Mouse (Mus musculus) layer of hippocampus, postnatal 36 days (tissue): ENCODE measurements around the gene Ncam1. TPM values are rescaled to one million over a fixed set of nuclear protein-coding genes. Genes with fewer than 3 reads are reported as not detected.

Experiments used
- DNase-seq, 2 experiments: peaks; one replicate each; pipeline ENCODE4 v3.0.0; 2022
- total RNA-seq, 2 experiments: library from RNA; stranded (reverse); gene quantifications; 2 replicates each; pipeline ENCODE4 v1.2.3; 2021

Ncam1 gene
- total RNA-seq, 2 experiments from 2014 or later = 293 to 312 TPM

GRCm38 (mm10) chr9:49672646-49673199 is 126.0 kb downstream of the Ncam1 start:
- DNase-seq = no peak

DNA sequence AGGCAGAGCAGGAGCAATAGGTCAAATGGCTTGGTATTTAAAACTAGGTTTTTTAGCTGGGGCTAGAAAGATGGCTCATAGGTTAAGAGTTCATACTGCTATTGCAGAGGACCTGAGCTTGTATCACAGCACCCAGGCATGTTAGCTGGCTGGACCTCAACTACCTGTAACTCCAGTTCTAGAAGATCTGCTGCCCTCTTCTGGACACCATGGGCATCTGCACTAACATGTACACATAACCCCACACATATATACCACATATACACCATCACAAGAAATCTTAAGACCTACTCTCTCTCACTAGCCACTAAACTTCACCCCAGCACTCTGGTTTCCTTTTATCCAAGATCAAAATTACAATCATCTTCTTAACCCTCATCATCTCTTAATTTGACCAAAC is 131.7 kb downstream of the Ncam1 start:
- no peak for DNase-seq

DNA sequence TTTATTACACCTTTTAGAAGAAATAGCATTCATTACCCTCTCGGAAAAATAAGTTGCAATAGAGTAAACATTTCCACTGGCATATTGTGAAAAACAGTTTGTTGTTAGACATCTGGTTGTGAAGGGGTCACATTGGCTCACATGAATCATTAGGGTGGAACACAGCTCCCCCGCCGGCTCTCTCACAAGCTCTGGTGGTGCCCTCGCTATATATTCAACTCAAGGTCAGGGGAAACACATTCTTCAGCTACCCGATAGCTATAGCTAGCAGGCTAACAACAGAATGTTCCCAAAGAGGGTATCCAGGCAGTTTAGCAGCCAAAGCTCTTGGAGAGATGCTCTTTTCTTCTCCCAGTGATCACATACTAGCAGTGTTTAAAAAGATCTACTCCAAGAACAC is 133.4 kb downstream of the Ncam1 start:
- DNase-seq = no peak

- no peak for DNase-seq
Measured at GRCm38 (mm10) chr9:49663927-49664320, 134.8 kb downstream of the Ncam1 start.

DNA sequence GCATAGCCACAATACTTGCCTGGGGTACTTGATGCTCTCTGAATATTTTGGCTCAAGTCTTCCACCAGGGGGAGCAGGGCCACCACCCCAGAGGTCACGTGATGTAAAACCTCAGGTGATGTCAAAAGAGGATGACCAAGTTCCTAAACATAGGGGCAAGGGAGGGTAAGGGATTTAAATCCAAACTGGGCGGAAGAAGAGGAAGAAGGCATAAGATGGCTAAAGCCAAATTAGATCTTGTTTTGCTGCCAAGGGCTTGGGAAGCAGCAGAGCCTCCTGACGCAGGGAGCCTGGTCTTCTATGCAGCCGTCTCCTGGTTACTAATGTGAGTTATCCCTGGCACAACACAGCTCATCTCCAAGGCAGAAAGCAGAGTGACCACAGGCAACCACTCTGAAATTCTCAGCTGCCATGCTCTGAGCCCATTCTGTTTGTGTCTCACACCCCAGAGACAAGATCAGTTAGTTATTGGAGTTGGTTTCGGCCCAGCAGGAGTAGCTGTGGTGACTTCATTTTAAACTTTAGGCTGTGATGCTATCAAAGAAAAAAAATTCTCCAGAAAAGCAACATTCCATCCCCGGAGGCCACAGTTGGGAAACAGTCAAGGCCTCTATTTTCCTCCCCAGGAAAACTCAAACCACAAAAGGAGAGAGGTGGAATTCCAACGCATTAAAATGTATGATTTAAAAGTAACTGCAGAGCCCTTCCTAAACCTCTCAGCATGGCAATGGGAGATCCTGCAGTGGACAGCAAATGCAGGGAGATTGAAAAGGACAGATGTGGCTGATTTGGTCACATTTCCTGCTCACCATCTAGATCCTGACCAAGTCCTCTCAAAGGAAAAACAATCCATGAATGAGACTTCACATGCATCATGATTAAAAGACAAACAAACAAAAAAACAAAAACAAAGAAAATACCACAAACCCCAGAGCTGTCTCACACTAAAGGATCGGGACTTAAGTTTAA is 135.5 kb downstream of the Ncam1 start:
- DNase-seq = no peak

DNA sequence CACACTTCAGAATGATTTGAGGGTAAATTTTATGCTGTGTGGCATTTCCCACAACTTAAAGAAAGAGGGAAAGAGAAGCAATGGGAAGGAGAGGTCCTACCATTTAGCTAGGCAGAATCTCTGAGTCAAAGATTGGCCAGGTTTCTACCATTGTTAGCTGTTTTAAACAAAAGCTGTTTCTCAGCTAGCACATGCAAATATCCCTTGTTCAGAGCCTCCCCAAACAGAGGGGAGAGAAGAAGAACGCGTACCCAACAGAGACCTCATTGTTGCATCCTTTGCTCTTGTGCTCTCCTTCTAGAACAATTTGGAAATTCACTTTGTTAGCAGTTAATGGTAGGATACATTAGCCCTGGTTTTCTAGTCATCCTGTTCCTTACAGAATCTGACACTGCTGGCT is 137.2 kb downstream of the Ncam1 start:
- no peak for DNase-seq

- DNase-seq = peak; percentile 58 to 59
Measured at GRCm38 (mm10) chr9:49658381-49658856, 140.3 kb downstream of the Ncam1 start.

DNA sequence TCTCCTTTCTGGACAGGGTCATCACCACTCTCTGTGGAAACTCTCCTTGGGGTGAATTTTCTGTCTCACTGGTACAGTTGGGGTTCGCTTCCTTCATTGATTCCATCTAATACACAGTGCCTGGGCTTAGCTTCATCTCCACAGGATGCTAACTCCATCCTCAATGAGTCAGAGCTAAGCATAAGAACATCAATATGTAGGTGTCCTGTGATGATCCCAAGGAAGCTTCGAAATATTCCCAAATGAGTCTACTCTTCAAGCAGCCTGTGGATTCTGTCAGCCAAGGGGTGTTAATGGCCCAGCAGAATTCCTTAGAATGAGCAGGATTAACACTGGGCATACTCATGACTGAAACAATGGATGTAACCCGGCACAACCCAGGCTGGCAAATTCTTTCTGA is 144.3 kb downstream of the Ncam1 start:
- no peak for DNase-seq

GRCm38 (mm10) chr9:49653478-49654245 is 145.1 kb downstream of the Ncam1 start:
- no peak for DNase-seq

- DNase-seq = no peak
Measured at GRCm38 (mm10) chr9:49644296-49644695, 154.4 kb downstream of the Ncam1 start.

DNA sequence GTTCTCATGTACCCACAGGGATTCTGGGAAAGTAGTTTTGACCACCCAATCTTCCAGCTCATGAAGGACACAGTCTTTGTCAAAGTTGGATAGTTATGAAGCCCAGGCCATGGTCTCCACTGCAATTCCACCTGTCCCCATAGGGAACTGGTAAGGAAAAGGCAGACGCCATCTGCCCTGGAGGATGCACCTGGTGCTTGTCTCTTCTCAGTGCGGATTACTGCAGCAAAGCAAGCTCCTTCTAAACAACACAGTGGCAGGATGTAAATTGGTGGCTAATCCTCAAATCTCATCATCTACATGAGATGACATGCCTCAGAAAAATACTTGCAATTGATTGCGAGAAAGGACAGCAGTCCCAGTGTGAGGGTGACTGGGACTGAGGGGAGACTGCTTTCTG is 158.0 kb downstream of the Ncam1 start:
- no peak for DNase-seq

DNA sequence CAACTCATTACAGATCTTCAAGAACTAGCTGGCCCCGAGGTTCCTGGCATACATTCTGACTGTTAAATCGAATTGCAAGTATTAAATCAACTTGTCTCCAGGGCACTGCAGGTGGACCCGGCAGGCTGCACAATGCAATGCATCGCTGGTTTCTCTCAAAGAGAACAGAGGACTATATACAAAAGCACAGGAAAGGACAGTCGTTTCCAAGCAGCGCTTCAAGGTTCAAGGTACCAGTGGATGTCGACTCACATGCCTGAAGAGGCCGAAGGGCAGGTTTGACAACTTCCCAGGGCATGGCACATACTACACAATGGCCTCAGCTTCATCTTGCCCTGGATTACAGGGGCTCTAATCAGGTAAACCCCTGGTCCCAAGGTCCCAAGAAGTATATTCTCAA is 158.6 kb downstream of the Ncam1 start:
- DNase-seq = no peak

GRCm38 (mm10) chr9:49637955-49638354 is 160.8 kb downstream of the Ncam1 start:
- no peak for DNase-seq

DNA sequence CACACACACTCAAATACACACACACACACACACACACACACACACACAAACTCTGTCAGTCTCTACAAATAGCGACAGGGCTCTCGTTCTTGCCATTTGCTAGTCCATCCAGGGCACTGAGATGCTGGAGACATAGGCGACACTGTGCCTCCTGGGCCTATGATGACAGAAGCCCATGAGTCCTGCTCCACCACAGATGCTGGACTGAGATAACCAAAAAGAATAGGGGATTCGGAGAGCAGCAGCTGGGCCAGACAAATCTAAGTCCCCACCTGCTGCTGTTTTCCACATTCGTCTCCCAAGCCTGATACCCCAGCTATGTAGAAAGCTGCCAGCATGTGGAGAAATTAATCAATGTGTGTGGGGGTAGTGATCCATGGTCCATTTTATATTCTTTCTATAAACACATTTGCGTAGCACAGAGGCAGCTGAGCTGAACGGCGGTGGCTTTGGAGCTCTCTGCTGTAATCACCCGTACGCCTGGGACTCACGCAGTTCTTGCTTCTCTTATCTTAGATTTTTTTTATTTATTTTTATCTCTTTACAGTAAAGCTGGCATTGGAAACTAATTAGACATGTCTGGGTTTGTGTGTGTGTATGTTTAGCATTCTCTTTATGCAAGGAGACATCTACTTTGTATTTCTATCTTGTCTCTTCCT is 162.9 kb downstream of the Ncam1 start:
- no peak for DNase-seq

GRCm38 (mm10) chr9:49632591-49632990 is 166.1 kb downstream of the Ncam1 start:
- DNase-seq = no peak

GRCm38 (mm10) chr9:49630336-49630735 is 168.4 kb downstream of the Ncam1 start:
- DNase-seq = no peak

DNA sequence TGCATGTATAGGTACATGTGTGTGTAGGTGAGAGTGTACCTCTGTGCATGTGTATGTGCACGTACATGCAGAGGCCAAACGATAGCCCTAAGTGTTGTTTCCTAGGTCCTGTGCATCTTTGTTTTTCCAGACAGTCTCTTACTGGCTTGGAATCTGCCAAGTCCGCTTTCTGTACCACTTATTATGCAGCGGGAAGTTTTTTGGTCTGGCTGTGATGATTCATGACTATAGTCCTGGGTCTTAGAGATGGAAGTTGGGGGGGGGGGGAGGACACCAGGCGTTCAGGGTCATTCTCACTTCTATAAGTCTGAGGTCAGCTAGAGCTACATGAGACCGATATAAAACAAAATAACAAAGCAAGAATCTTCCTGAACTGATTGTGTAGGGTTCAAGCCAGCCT is 173.8 kb downstream of the Ncam1 start:
- no peak for DNase-seq

GRCm38 (mm10) chr9:49623934-49624505 is 174.7 kb downstream of the Ncam1 start:
- DNase-seq = peak; percentile 38 to 49

DNA sequence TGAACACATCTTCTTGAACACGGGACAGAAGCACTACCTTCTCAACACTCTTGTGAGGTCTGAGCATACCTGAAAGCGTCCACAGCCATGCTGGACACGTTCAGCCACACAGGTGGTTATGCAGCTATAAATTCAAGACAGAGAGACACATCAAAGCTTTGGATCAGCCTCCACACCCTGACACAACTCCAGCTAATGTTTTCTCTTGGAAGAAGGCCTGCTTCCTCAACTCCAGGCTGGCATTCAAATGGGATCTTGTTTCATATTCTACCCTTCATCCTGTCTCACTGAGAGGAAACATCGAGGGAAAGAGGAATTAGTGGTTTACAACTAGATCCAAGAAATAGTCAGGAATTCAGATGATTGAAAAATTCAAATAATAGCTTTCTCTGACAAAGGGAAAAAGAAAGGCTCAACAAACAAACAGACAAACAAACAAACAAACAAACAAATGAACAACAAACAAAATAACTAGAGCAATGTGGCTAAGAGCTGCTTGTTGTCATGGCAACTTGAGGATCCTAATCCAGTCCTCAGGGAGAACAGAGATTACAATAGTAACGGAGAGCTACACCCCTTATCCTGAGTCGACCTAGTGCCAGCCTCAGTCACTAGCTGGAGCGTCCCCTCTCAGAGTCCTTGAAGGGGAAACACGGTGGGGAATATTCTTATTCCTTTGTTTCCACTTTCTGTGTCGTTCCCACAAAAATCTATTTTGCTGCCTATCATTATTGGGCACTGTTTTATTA is 175.6 kb downstream of the Ncam1 start:
- DNase-seq = no peak

GRCm38 (mm10) chr9:49621691-49622090 is 177.0 kb downstream of the Ncam1 start:
- DNase-seq = peak in 1 of 2 experiments; percentile 40

DNA sequence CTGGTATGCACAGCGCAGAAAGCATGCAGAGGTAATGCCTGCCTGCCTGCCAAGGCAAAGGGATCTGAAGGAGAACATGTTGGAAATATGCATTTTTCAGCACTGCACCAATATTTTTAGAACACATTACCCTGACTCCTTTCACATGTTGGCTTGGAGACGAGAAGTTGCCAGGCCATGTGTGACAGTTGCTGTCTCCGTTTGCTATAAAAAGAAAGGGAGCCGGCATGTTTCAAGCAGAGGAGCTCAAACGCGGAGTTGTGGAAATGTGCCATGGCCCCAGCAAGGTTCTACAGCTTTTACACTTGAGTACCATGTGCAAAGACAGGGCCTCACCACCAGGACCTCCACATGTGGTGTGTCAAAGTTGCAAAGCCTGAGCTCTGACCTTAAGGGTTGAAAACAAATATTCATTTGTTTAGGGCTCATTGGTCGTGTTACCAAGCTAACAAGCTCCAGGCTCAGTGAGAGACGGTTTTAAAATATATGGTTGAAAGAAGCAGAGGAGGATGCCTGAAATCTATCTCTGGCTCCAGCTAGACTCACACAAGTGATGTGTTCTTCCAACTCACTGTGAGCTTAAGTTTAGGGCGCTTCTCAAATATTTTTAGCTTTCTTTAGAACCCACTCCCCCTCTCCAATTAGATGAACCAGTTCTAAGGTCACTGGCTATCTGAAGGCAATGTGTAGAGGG is 179.9 kb downstream of the Ncam1 start:
- peak in 1 of 2 experiments; percentile 27 for DNase-seq
